Mouse (Mus musculus): Measurements from ENCODE around the gene Ybx3.

The Ybx3 gene

GRCm38 (mm10) chr6:131387221-131388039, 846 bp downstream of the Ybx3 start:
- POLR2A ChIA-PET: interaction anchor here (0.7 to 2.5 kb wide), 17 partner anchors 8 to 44 kb away, joined by 3 to 9 read pairs (median 4); no protein-coding TSS in a partner anchor
- CTCF ChIA-PET: interaction anchor here in 2 of 4 experiments (0.7 to 0.9 kb wide), 2 partner anchors 10 to 321 kb away, joined by 5 read pairs; no protein-coding TSS in a partner anchor

GRCm38 (mm10) chr6:131386416-131387019, 1.8 kb downstream of the Ybx3 start:
- ChIA-PET CTCF (no interaction called here), POLR2A (interaction anchor here in 3 of 4 experiments (0.7 to 2.5 kb wide), 12 partner anchors 8 to 45 kb away, joined by 3 to 8 read pairs (median 4); no protein-coding TSS in a partner anchor)

- ChIA-PET CTCF (interaction anchor here in 1 of 4 experiments (0.9 kb wide), 1 partner anchor 33 kb away, joined by 3 read pairs; no protein-coding TSS in a partner anchor), POLR2A (interaction anchor here in 2 of 4 experiments (1.0 to 3.2 kb wide), 8 partner anchors 9 to 86 kb away, joined by 3 to 28 read pairs (median 6); no protein-coding TSS in a partner anchor)
Observed at GRCm38 (mm10) chr6:131385469-131385868, 2.8 kb downstream of the Ybx3 start.

GRCm38 (mm10) chr6:131383713-131384330, 4.5 kb downstream of the Ybx3 start:
- ChIA-PET POLR2A (interaction anchor here in 3 of 4 experiments (0.6 to 3.2 kb wide), 11 partner anchors 8 to 35 kb away, joined by 3 to 28 read pairs (median 6); partner anchors contain the start of gene Styk1 (in 1 of the 3)), CTCF (no interaction called here)

GRCm38 (mm10) chr6:131382984-131383337, 5.3 kb downstream of the Ybx3 start:
- POLR2A ChIA-PET: interaction anchor here in 2 of 4 experiments (0.6 to 7.9 kb wide), 9 partner anchors 9 to 41 kb away, joined by 3 to 94 read pairs (median 8); no protein-coding TSS in a partner anchor

GRCm38 (mm10) chr6:131382232-131382983, 5.9 kb downstream of the Ybx3 start:
- POLR2A ChIA-PET: interaction anchor here in 2 of 4 experiments (0.6 to 7.9 kb wide), 10 partner anchors 8 to 40 kb away, joined by 3 to 94 read pairs (median 6); no protein-coding TSS in a partner anchor
- CTCF ChIA-PET: no interaction called here

More at GRCm38 (mm10) chr6:131382984-131383337, 5.3 kb downstream of the Ybx3 start:
- CTCF ChIA-PET: no interaction called here

GRCm38 (mm10) chr6:131378858-131379428, 9.3 kb downstream of the Ybx3 start:
- CTCF ChIA-PET: no interaction called here
- POLR2A ChIA-PET: interaction anchor here in 2 of 4 experiments (0.7 to 7.9 kb wide), 6 partner anchors 8 to 29 kb away, joined by 3 to 94 read pairs (median 5); partner anchors contain the start of gene Ybx3 (in 2 of the 2)

GRCm38 (mm10) chr6:131377378-131377777, 10.9 kb downstream of the Ybx3 start:
- ChIA-PET POLR2A (interaction anchor here (0.5 to 7.9 kb wide), 7 partner anchors 7 to 86 kb away, joined by 3 to 94 read pairs (median 6); partner anchors contain the start of gene Ybx3 (in 2 of the 4)), CTCF (interaction anchor here in 2 of 4 experiments (0.8 to 1.1 kb wide), 2 partner anchors 10 kb away, joined by 3 to 5 read pairs; no protein-coding TSS in a partner anchor)

- ChIA-PET POLR2A (interaction anchor here (0.6 to 3.1 kb wide), 10 partner anchors 8 to 47 kb away, joined by 3 to 28 read pairs (median 6); partner anchors contain the start of gene Ybx3 (in 1 of the 4)), CTCF (no interaction called here)
Observed at GRCm38 (mm10) chr6:131374594-131375340, 13.5 kb downstream of the Ybx3 start.

GRCm38 (mm10) chr6:131373160-131373559, 15.1 kb downstream of the Ybx3 start:
- CTCF ChIA-PET: no interaction called here
- POLR2A ChIA-PET: interaction anchor here in 2 of 4 experiments (0.8 to 3.0 kb wide), 4 partner anchors 9 to 16 kb away, joined by 3 to 12 read pairs (median 6); partner anchors contain the start of gene Ybx3 (in 1 of the 2)

GRCm38 (mm10) chr6:131370767-131371166, 17.5 kb downstream of the Ybx3 start:
- CTCF ChIA-PET: no interaction called here

GRCm38 (mm10) chr6:131369866-131370616, 18.2 kb downstream of the Ybx3 start:
- POLR2A ChIA-PET: interaction anchor here in 2 of 4 experiments (0.7 to 7.5 kb wide), 8 partner anchors 8 to 82 kb away, joined by 3 to 94 read pairs (median 8); partner anchors contain the start of gene Ybx3 (in 1 of the 2)

More at GRCm38 (mm10) chr6:131370767-131371166, 17.5 kb downstream of the Ybx3 start:
- POLR2A ChIA-PET: interaction anchor here in 2 of 4 experiments (1.3 to 7.5 kb wide), 7 partner anchors 9 to 18 kb away, joined by 5 to 94 read pairs (median 8); partner anchors contain the start of gene Ybx3 (in 1 of the 2)

GRCm38 (mm10) chr6:131367101-131367500, 21.2 kb downstream of the Ybx3 start:
- POLR2A ChIA-PET: interaction anchor here in 3 of 4 experiments (1.0 to 7.5 kb wide), 4 partner anchors 8 to 22 kb away, joined by 3 to 94 read pairs (median 6); no protein-coding TSS in a partner anchor

More at GRCm38 (mm10) chr6:131369866-131370616, 18.2 kb downstream of the Ybx3 start:
- CTCF ChIA-PET: interaction anchor here in 1 of 4 experiments (0.6 kb wide), 1 partner anchor 51 kb away, joined by 5 read pairs; no protein-coding TSS in a partner anchor

GRCm38 (mm10) chr6:131364353-131364752, 23.9 kb downstream of the Ybx3 start:
- POLR2A ChIA-PET: interaction anchor here in 1 of 4 experiments (0.8 to 2.5 kb wide), 4 partner anchors 12 to 28 kb away, joined by 3 to 15 read pairs (median 4); no protein-coding TSS in a partner anchor
- CTCF ChIA-PET: no interaction called here

More at GRCm38 (mm10) chr6:131367101-131367500, 21.2 kb downstream of the Ybx3 start:
- CTCF ChIA-PET: interaction anchor here in 3 of 4 experiments (0.6 to 1.6 kb wide), 10 partner anchors 10 to 631 kb away, joined by 3 to 14 read pairs (median 3); no protein-coding TSS in a partner anchor

GRCm38 (mm10) chr6:131362987-131363765, 25.1 kb downstream of the Ybx3 start:
- POLR2A ChIA-PET: interaction anchor here in 2 of 4 experiments (0.7 to 2.5 kb wide), 4 partner anchors 13 to 21 kb away, joined by 3 to 15 read pairs (median 4); no protein-coding TSS in a partner anchor
- CTCF ChIA-PET: no interaction called here

Data from embryonic stem cell, embryonic (primary cell).